Mouse (Mus musculus) 416B (cell line): ENCODE data around the gene Pold4.

Experiments used
- DNase-seq: peaks from one replicate; pipeline ENCODE4 v3.0.0; 2011; ENCODE audit warnings: low read depth

Pold4 gene

DNA sequence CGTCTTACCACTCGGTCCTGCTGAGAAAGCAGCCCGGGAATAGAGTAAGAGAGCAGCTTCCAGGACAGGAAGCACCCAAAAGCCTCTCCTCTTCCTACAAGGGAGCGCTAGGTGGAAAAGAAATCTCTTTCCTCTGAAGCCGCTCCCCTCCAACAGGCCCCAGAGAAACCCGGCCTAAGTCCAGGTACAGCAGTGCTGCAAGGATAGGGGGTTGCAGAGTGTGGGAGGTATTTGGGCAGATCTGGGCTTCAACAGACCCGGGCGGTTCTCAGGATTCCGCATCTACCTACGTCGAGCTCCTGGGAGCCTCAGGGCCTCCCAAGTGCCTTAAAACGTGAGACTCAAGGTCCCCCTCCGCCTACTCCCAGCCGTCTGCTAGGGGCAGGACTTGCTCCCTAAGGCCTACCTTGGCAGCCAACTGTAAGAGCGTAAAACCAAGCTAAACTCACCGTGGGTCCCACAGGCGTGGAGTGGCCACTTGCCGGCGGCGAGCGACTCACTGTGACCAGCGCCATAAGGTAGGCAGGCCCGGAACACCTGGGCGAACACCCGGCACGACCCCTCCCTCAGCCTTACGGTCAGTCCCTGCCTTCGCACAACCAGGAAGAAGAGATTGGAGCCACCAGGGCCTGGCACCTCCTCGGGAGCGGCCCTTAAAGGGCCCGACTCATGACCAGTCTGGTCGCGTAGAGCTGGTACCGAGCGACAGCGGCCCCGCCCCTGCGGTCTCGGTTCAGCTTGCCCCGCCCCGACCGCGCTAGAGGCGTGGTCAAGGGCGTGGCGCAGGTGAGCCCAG, 37.1 kb downstream of the Pold4 start, which contains the start of gene Ssh3:
Ssh3 (minus strand) TSS at position 615 of the 796 bp plus-strand sequence.
- peak; percentile 84 for DNase-seq

DNA sequence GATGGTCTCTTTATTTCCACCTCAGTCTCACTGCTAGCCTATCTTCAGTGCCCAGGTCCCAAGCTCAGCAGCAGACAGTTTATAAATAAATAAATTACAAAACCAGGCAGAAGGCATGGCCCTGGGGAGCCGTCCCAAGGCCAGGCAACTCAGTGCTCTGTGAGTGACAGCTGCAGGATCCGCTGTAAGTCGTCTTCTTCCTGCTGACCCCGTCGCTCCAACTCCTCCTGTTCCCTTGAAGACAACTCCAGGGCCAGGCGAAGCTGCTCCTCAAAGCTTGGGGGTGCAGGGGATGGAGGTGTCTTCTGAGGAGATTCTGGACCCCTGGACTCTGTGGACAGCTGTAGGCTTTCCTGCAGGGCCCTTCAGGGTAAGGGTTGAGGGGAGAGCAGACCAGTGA, 38.5 kb downstream of the Pold4 start:
- no peak for DNase-seq

DNA sequence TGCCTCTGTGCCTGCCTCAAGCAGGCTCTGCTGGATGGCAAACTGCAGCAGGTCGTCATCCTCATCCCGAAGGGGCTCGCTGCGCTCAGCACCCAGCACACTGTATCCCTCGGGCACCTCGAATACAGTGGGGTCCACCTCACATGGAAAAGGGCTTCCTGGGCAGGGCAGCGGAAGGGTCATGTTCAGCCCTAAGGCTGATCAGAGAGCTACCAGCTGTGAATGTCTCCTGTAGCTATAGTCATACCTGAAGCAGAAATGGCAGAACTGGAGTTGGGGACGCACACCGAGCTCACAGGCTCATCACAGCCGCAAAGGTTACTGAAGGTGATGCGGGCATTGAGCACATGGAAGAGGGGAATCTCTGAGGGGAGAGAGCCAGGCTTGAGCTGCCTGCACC, 39.3 kb downstream of the Pold4 start:
- no peak for DNase-seq

DNA sequence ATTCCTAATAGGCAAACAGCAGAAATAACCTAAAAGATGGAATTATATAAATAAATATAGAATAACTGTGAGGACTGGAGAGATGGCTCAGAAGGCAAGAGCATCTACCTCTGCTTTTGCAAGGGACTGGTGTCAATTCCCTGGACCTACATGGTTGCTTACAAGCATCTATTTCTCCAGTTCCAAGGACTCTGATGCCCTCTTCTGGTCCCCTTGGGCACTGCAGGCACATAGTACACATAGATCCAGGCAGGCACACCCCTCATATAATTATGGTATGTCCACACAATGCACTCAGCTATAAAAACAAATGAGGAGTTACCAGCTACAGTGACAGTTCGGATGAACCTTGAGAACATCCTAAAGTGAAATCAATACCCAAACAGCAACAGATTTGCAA, 47.8 kb downstream of the Pold4 start:
- peak; percentile 64 for DNase-seq

DNA sequence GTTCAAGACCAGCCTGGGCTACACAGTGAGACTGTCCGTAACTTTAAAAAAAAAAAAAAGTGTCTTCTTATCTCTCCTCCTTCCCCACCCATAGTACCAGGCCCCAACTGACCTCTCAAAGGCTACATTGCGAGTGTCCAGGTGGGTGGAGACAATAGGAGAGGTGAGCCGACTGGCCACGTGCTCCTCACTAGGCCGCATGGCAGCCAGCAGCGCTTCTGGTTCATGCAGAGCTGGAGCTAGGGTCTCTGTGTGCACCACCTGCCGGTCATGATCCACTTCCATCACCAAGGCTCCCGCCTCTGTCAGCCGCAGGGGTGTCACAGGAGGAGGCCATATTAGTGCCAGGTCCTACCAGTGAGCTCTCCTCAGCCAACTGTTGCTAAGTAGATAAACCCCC, 48.7 kb downstream of the Pold4 start:
- no peak for DNase-seq

DNA sequence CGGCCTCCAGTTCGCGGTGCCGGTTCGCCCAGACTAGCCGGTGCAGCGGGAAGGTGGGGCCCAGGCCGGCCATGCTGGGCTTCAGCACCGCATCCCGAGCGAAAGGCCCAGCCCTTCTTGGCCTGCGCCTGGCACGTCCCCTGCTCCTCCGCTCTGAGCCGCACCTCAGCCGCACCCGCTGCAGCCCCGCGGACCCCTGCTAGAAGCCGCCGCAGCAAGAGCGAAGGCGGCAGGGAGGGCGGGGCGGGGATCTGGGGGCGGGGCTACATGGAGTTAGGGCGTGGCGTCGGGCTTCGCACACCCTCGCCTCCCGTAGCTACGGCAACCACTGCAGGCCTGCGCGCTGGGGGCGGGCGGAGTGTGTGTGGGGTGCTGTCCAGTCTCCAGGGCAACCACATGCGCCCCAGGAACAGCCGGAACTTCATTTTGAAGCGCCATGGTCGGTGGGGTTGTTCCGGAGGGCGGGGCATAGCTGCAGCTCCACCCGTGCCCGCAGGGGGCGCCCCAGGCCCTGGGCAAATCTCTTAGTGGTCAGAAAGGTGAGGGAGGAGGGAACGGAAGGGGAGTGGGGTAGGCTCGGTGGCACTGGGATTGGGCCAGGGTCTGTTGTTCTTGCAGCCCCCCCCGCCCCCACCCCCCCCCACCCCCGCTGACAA, 51.3 kb downstream of the Pold4 start, which contains the start of gene Ankrd13d:
Ankrd13d (minus strand) TSS at position 240 of the 656 bp plus-strand sequence.
- peak; percentile 97 for DNase-seq
